Mouse (Mus musculus): ENCODE data around the gene Ifnar2. TPM values are rescaled to one million over a fixed set of nuclear protein-coding genes. Genes with fewer than 3 reads are reported as not detected.
"Not testable (repeated sequence)": the region's sequence is repeated elsewhere in the genome, so short reads cannot be mapped to it uniquely, and the experiment has no call there.

The Ifnar2 gene
- total RNA-seq, 2 experiments from 2014 or later, result 20.5 to 20.6 TPM

DNA sequence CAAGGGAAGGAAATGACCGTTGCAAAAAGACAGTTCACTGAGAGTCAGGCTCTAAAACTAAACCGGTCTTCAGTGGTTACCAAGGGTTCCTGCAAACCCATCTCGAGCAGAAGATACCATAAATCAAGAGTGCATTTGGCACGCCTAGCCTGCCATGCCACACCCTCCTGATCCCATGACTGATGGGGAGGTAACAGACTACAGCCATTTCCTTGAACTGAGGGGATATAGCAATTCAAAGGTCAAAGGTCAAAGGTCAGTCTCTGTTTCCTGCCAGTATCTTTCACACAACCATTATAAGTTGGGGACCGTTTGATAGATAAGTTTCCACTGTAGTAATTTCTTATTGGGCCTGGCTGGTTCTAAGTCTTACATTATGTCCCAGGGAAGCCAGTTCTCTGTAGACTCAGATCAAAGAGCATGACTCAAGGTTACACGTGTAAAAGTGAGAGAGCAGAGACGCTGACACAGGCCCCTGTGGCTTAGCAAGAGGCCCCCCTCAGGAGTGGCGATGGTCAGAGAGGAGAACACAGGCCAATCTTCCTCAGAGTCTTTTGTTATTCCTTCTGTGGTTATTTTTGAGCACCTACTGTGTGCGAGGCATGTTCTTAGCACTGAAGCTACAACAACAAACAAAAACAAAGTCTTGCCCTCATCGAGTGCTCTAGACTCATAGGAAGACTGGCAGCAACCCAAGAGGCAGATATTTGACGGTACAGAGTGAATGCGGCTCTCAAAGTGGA lies 40.7 kb downstream of the Ifnar2 start:
- no peak for DNase-seq (ENCODE audit: low spot score in 2 of 2)
- intact Hi-C loops (cut with DNase I), result no loop called here

DNA sequence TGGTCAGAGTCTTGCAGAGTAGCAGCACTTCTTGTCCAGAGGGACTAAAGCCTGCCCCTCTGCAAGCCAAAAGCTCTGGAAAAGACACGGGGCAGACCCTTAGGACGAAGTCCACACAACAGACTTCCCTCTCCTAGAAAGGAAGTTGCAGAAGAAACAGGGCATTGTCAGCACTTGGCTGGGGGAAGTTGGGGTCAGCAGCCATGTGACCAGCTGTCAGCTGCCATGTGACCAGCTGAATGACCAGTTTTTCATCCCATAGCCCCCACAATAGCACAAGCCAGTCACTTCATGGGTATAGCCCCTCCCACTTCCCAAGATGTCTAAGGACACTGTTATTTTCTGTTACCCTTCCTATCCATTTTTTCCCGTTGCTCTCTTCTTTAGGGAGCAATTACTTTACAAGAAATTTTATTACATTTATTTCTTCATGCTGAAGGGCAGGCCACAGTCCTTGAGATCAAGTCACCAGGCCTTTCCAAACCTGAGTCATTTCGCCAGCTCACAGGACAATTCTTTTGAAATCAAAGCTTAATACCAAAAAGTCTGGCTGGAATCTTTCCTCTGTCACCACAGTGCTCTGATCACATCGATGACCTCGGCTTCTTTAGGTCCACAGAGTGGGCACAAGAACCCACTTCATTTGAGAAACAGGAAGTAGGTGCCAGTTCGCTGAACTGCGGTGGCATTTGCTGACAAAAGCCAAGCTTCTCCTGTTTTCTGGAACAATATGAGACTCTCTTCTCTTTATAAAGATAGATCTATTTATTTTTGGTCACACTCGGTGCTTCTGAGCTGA lies 43.0 kb downstream of the Ifnar2 start:
- DNase-seq (ENCODE audit: low spot score in 2 of 2), result peak in 1 of 2 experiments; percentile 29
- intact Hi-C loops (cut with DNase I), result no loop called here

DNA sequence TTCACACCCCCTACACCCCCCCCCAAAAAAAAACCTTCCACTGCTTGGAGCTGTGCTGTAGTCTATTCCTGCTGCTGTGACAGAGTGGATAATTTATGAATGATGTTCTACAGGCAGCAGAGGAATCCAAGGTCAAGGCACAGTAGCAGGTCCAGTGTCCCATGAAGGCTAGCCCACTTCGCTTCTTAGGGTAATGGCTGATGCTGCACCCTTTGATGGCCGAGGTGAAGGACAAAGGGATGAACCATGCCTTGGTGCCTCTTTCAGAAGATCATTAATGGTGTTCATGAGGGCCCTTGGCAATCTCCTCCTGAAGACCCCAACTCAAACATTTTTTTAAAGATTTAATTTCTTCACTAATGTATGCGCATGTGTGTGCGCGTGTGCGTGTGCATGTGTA lies 43.8 kb downstream of the Ifnar2 start:
- intact Hi-C loops (cut with DNase I), result no loop called here
- DNase-seq (ENCODE audit: low spot score in 2 of 2), result no peak

DNA sequence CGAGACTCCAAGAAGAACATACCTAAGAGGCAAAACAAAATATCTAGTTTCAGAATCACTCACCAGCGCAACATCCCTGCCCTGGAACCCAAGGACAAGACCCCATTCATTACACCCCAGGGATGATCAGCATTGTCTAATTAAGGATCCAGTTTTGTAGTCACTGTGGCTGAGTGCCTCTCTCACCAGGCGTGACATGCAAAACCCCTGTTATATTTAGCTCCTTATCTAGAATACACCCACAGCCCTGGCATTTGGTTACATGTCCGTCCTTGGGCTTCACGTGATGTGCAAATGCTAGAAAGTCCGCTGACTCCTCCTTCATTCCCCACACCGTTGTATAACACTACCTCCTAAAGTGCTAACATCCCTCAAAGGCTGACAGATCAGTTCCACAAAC lies 44.4 kb downstream of the Ifnar2 start:
- DNase-seq (ENCODE audit: low spot score in 2 of 2), result no peak
- intact Hi-C loops (cut with DNase I), result no loop called here

DNA sequence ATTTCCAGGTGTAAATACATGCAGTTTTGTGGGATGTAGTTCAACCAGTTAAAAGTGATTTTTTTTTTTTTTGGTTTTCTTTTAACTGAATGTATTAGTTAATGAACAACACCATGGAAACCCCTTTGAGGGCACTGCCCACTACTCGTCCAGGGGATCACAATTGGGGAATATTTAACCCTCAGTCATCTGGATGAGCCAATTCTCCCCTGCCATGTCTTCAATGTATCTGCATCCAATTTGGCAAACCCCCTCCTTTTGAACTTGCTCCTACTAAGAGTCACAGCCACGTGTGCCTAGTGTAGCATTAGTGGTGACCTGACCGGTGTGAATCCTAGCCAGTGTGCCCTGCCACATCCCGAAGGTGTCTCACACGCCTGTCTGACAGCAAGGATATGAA lies 45.9 kb downstream of the Ifnar2 start:
- DNase-seq (ENCODE audit: low spot score in 2 of 2), result no peak
- intact Hi-C loops (cut with DNase I), result no loop called here

DNA sequence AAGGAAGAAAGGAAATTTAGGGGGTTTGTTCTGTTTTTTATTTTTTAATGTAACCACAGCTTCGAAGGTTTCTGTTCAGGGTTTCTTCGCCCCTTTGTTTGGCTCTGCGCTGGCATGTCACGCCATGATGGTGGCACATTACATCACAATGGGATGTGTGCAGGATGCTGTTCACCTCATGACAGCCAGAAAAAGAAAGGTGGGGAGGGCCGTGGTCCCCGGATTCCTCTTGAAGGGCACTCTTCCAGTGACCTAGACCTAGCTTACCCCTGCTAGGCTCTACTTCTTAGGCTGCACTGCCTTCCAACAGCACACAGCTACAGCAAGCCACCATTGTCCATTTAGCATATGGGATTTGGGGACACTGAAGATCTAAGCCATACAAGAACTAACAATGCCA lies 53.2 kb downstream of the Ifnar2 start:
- intact Hi-C loops (cut with DNase I), result no loop called here
- DNase-seq (ENCODE audit: low spot score in 2 of 2), result no peak

DNA sequence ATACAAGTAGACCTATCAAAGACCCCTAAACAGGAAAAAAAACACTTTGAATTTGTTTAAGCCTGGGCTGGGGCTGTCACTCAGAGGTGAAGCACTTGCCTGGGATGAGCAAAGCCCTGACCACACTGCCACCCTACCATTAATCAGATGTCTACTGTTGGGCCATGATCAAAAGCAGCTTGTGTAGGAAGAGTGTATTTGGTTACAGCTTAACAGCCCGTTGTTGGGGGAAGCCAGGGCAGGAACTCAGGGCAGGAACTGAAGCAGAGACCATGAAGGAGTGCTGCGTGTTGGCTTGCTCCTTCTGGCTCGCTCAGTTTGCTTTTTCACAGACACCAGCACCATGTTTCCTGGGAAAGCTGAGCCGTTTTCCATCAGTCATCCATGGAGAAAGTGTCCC lies 54.0 kb downstream of the Ifnar2 start:
- intact Hi-C loops (cut with DNase I), result no loop called here
- no peak for DNase-seq (ENCODE audit: low spot score in 2 of 2)

DNA sequence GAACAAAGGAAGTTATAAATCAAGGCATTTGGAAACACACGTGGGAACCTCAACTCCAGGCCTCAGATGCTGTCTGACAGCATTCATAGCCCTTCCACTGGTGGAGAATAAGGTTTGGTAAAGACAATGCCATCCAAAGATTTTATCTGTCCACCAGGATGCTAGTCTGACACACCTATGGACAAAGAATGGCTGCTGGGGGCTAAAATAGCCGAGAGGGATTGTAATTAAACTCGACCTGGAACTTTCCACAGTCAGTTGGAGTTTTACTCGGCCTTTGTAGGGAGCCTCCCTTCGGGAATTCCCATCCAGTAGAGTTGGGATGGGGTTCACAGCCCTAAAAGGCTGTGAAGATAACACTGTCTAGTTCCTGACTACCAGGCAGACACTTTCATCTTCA lies 54.9 kb downstream of the Ifnar2 start:
- no peak for DNase-seq (ENCODE audit: low spot score in 2 of 2)
- intact Hi-C loops (cut with DNase I), result no loop called here

DNA sequence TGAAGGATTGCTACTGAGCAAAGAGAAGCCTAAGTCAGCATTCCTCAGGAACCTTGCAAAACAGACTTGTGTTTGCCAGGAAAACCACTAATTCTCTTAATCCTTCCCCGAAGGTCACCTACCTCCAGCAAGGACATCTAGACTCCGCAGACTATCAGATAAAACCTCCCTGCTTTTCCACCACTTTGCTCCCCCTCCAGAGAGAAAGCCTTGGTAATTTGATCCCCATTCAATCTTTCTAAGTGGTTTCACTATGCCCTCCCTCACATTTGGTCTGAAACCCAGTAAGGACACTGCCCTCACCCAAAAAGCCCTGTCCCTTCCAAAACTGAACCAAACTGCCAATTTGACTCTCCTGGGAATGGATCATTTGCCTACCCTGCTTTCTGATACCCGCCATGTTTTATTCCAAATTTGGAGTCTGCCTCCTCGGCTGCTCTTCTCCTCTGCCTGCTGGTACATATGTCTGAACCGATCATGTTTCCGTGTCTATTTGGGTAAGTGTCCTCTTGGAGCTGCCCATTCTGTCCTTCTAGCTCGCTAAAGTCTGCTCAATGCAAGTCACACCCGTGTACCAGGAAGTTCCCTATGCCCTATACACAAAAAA lies 55.8 kb downstream of the Ifnar2 start:
- no peak for DNase-seq (ENCODE audit: low spot score in 2 of 2)
- intact Hi-C loops (cut with DNase I), result no loop called here

DNA sequence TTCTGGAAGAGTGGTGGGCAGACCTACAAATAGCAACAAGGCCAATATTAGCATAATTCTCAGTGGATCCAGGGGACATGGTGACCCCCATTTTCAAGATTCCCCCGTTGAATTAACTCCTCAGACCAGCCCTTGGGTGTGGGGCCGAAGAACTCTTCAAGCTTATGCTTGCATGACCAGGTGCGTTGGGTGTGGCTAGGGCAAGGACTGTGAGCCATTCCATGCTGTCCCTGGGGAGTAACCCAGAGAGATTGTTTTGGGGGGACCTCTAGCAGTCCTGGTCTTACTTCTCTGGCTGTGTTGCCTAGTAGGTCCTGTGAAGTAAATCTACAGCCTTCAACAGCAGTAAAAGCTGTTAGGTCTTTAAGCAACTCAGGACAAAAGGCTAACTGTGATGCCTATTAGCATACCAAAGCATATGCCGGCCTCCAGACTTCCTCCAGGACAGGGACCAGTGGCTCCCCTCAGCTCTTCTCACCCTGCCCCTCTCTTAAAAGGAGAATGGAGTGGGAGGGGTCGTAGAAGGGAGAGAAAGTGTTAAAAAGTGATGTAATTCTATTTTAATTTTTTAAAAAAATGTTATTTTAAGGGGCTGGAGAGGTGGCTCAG lies 60.2 kb downstream of the Ifnar2 start:
- intact Hi-C loops (cut with DNase I), result no loop called here
- no peak for DNase-seq (ENCODE audit: low spot score in 2 of 2)

DNA sequence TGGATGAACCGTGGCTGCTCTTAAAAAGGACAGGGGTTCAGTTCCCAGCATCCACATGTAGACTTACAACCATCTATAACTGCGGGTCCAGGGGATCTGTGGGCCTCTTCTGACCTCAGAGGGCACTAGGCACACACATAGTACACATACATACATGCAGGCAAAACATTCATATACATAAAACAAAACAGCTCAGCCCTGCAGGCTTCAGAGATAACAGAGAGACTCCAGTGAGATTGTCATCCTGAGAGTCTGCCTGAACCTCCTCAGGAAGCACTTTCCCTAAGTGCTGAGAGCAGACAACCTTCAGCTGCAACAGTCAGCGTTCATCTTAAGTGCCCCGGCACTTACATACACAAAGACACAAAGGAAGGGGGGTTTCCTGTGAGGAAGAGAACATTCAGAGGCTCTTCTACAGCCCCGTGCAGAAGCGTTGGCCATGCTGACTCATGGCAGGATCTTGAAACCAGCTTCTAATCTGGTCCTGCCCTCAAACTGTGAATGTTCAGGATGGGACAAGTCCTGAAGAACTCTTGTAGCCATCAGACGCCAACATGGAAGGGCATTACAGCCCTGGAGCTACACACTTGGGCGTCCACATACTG lies 60.8 kb downstream of the Ifnar2 start:
- no peak for DNase-seq (ENCODE audit: low spot score in 2 of 2)
- intact Hi-C loops (cut with DNase I), result no loop called here

DNA sequence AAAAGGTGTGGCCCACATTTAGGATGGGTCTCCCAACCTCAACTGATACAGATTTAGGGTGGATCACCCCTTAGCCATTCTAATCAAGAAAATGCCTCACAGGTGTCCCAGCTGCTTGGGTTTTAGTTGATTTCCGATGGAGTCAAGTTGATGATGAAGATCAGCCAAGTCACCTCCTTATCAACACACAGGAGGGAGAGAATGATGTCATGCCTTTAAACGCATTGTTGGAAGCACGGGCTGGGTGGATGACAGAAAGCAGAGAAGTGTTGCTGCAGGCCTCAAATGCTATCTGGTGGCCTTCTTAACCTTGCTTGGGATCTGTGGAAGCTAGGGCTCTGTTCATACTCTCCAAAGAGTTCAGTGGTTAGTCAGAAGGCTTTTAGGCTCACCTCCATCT lies 61.5 kb downstream of the Ifnar2 start:
- intact Hi-C loops (cut with DNase I), result no loop called here

DNA sequence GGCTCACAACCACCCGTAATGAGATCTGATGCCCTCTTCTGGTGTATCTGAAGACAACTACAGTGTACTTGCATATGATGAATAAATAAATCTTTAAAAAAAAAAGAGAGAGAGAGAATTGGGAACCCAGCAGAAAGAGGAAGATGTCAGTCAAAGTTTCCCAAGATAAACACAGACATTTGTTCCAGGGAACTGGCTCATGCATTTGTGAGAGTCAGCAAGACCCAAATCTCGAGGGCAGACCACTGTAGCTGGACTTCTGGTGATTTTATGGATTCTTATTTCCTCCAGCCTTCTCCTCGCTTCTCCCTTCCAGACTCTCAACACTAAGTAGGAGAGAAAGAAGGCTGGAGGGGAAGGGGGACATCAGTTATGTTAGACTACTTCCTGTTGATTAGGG lies 65.5 kb downstream of the Ifnar2 start:
- no peak for DNase-seq (ENCODE audit: low spot score in 2 of 2)
- intact Hi-C loops (cut with DNase I), result no loop called here

More for the DNA sequence above, 61.5 kb downstream of the Ifnar2 start:
- no peak for DNase-seq (ENCODE audit: low spot score in 2 of 2)

DNA sequence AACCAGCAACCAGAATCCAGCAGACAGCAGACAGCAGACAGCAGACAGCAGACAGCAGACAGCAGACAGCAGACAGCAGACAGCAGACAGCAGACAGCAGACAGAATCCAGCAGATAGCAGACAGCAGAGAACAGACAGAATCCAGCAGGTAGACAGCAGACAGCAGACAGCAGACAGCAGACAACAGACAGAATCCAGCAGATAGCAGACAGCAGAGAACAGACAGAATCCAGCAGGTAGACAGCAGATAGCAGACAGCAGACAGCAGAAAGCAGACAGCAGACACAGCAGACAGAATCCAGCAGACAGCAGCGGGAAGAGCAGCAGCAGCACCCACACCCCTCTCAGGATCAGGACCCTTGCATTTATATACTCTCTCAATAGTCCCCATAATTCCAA lies 66.0 kb downstream of the Ifnar2 start:
- DNase-seq (ENCODE audit: low spot score in 2 of 2); intact Hi-C loops (cut with DNase I): not testable (repeated sequence)

DNA sequence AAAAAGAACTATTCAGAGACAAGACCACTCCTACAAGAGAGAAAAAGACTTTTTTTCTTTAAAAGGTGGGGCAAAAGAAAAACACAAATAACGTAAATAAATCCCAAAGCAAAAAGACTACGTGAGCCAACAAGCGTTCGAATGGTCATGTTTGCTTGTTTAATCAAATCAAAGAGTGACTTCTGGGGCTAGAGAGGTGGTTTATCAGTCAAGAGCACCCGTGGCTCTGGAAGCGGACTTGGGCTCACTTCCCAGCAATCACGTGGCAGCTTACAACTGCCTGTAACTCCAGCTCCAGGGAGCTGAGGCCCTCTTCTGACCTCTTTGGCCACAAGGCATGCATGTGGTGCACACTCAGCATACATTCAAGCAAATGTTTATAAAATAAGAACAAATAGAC lies 68.8 kb downstream of the Ifnar2 start:
- no peak for DNase-seq (ENCODE audit: low spot score in 2 of 2)
- intact Hi-C loops (cut with DNase I), result loop anchor here (1.0 to 5.0 kb wide), 2 partner anchors 57 to 69 kb away; partner anchors contain the start of gene Ifnar2

DNA sequence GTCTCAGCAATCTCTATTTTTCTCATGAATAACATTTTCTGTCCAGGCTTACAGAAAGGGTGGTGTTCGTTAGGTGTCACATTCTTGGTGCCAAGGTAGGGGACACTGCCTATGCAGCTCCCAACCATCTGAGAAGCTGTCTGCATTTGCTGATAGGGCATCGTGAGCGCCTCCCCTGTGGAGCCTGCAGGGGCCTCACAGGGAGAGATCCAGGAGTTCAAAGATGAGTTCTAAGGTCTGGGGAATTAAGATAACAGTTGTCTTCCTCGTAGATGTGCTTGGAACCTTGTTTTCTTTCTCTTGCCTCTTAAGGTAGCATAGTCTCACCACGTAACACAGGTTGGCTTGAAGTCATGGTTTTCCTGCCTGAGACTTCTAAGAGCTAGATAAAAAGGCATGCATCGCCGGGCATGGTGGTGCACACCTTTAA lies 69.2 kb downstream of the Ifnar2 start:
- no peak for DNase-seq (ENCODE audit: low spot score in 2 of 2)
- intact Hi-C loops (cut with DNase I), result loop anchor here (1.0 to 5.0 kb wide), 2 partner anchors 58 to 70 kb away; partner anchors contain the start of gene Ifnar2

DNA sequence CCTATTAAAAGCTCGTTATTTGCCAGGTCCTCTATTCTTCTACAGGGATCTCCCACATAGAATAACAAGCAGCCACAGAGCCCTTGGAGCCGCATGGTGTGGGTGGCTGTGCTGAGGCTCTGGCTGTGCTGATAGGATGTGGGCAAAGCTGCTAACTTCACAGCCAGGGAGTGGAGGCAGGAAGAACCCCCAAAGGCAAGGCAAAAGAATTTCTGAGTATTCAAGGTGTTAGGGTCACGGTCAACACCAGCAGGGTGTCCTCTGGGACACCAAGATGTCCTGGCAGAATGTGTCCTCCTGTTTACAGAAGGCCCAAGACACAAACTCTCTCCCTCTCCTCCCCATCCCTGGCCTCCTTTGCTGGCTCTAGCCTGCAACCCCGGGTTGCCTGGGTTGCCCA lies 69.9 kb downstream of the Ifnar2 start:
- intact Hi-C loops (cut with DNase I), result loop anchor here (5.0 kb wide), 1 partner anchor 70 kb away; the partner anchor contains the start of gene Ifnar2

DNA sequence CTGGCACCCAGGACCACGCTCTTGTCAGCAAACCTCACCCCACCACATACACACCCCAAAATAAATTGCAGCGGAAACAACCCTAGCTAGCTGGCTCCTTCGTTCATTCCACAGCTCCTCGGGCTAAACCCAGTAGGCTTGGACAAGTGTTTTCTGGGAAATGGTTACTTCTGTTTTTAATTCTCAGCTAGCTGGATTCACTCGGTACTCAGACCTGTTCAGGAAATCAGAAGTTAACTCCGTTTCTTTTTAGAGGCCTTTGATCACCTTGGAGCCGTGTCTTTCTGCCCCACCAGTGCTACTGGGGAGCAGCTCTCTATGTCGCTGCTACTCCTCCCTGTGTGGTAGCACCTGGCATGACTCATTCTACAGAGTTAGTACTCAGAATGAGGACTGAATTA lies 70.6 kb downstream of the Ifnar2 start:
- intact Hi-C loops (cut with DNase I), result loop anchor here (5.0 kb wide), 1 partner anchor 71 kb away; the partner anchor contains the start of gene Ifnar2
- DNase-seq (ENCODE audit: low spot score in 2 of 2), result peak in 1 of 2 experiments; percentile 39

More for the DNA sequence above, 69.9 kb downstream of the Ifnar2 start:
- DNase-seq (ENCODE audit: low spot score in 2 of 2), result peak; percentile 15 to 65

DNA sequence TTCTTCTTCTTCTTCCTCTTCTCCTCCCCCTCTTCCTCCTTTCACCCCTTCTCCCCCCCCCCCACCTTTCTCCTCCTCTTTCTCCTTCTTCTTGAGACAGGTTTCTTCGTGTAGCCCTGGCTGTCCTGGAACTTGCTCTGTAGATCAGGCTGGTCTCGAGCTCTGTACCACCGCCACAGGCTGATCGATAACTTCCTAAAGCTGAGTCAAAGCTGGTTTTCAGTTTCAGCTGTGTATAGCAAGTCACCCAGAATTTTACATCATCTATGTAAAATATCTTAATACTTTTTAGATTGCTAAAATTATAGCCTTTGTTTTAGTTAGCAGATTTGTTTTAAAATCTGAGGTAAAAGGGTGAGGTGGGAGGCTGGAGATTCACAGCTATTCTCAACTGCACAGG lies 72.3 kb downstream of the Ifnar2 start:
- intact Hi-C loops (cut with DNase I), result loop anchor here (5.0 kb wide), 1 partner anchor 73 kb away; the partner anchor contains the start of gene Ifnar2

More for the DNA sequence above, 72.3 kb downstream of the Ifnar2 start:
- DNase-seq (ENCODE audit: low spot score in 2 of 2), result no peak
